Mouse (Mus musculus) gastrocnemius, adult 8-10 months (tissue): ENCODE data around the gene Gm16513. TPM values are rescaled to one million over a fixed set of nuclear protein-coding genes. Genes with fewer than 3 reads are reported as not detected.
"Not testable (repeated sequence)": the region's sequence is repeated elsewhere in the genome, so short reads cannot be mapped to it uniquely, and the experiment has no call there.

Experiments
- DNase-seq, 2 experiments: peaks; one replicate each; pipeline ENCODE4 v3.0.0; 2022; ENCODE audit warnings: low spot score in 2 of 2
- total RNA-seq, 4 experiments: library from RNA; stranded (reverse); gene quantifications; 2 replicates each; pipeline ENCODE4 v1.2.4; 2022

The Gm16513 gene
- total RNA-seq, result not detected

DNA sequence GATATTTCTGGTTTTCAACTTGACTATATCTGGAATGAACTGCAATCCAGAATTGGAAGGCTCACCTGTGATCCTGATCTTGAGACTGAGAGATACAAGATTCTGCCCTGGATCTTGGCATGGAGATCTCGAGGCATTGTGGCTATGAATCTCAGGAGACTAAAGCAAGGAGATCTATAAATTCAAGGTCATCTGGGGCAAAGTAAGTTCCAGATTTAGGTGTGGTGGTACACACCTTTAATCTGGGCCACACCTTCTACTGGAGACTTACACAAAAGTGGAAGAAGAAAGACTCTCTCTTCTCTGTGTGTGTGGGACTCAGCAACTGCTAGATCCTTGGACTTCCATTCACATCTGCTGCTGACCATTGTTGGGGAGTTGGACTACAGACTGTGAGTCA lies at the start of gene Gm16513:
Gene Gm16513, plus strand, starts transcription at position 301 of the 400 bp plus-strand sequence.
- DNase-seq, result not testable (repeated sequence)

Other genes with a start within 250 kb of the Gm16513 start
- gene Gm6367, start 194.0 kb upstream of the Gm16513 start, total RNA-seq, result not detected
- gene Gm7942, start 75.7 kb upstream of the Gm16513 start, total RNA-seq, result not detected
- gene Gm10424, start 90.1 kb downstream of the Gm16513 start, total RNA-seq, result not detected
- not detected for gene Gm3259, start 123.3 kb downstream of the Gm16513 start, total RNA-seq